Mouse (Mus musculus): ENCODE results near the gene Ccl8.

- TF ChIP-seq CTCF (conservative IDR thresholded peaks at IDR 0.05; ENCODE audit: low read length) (no peak), POU5F1 (IDR thresholded peaks at IDR 0.05; ENCODE audit: borderline replicate concordance, low read length) (no peak)
Measured at GRCm38 (mm10) chr11:82072374-82072773, 42.6 kb upstream of the Ccl8 start.
